Mouse (Mus musculus) gastrocnemius, postnatal 25 days (tissue): ENCODE data around the gene Traf3ip3. TPM values are rescaled to one million over a fixed set of nuclear protein-coding genes. Genes with fewer than 3 reads are reported as not detected.

Experiments
- DNase-seq: peaks from one replicate; pipeline ENCODE4 v3.0.0; 2022
- total RNA-seq, 2 experiments: library from RNA; stranded (reverse); gene quantifications; 1 replicate in 1 of 2; 2 replicates in 1 of 2; pipeline ENCODE4 v1.2.3; 2021

Traf3ip3 gene
- total RNA-seq, 2 experiments from 2014 or later, result 2.1 to 3.3 TPM

GRCm38 (mm10) chr1:193125835-193126234 is 75.7 kb downstream of the Traf3ip3 start:
- no peak for DNase-seq

Other genes with a start within 250 kb of the Traf3ip3 start
- under 1 TPM; 0.08 to 0.20 TPM for gene Syt14, start 165.9 kb downstream of the Traf3ip3 start, total RNA-seq
- gene Diexf, start 71.4 kb downstream of the Traf3ip3 start, total RNA-seq, result 10 to 100 TPM in 1 of 2 experiments, 1 to 10 TPM in 1; 6.2 to 10.0 TPM
- gene Irf6, start 48.6 kb downstream of the Traf3ip3 start, total RNA-seq, result 1 to 10 TPM; 1.2 to 1.3 TPM
- gene A130010J15Rik, start 33.7 kb downstream of the Traf3ip3 start, total RNA-seq, result 1 to 10 TPM; 2.3 to 3.1 TPM
- gene Lamb3, start 6.0 kb upstream of the Traf3ip3 start, total RNA-seq, result 1 to 10 TPM; 2.0 to 2.7 TPM
- gene Hsd11b1, start 62.4 kb upstream of the Traf3ip3 start, total RNA-seq, result 1 to 10 TPM; 6.3 to 7.9 TPM
- 10 to 100 TPM; 14.8 to 47.8 TPM for gene G0s2, start 71.5 kb upstream of the Traf3ip3 start, total RNA-seq
- under 1 TPM in 1 of 2 experiments, not detected in 1; 0.18 TPM for gene Camk1g, start 168.6 kb upstream of the Traf3ip3 start, total RNA-seq